Mouse (Mus musculus) thymus, postnatal 14 days (tissue): ENCODE results near the gene Kit.

Experiments used
- DNase-seq: peaks from one replicate; pipeline ENCODE4 v3.0.0; 2021

Gene Kit

DNA sequence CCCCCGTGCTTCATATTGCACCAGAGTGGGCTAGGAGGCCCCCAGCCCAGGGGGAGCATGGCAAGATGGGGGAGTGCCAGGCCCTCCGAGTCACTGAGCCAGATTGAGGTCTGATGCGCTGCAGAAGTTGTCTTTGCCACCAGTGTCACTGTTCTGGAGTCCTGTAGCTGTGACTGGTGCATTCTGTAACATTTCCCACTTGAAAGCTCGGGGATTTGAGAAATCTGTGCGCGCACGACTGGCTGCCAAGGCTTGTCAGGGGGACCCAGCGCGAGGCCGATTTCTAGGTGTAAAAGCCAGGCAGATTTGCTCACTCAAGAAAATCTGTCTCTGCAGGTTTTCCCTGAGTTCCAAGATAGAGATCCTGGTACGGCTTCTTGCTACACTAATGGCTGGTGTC lies 16.9 kb downstream of the Kit start:
- DNase-seq, result no peak

DNA sequence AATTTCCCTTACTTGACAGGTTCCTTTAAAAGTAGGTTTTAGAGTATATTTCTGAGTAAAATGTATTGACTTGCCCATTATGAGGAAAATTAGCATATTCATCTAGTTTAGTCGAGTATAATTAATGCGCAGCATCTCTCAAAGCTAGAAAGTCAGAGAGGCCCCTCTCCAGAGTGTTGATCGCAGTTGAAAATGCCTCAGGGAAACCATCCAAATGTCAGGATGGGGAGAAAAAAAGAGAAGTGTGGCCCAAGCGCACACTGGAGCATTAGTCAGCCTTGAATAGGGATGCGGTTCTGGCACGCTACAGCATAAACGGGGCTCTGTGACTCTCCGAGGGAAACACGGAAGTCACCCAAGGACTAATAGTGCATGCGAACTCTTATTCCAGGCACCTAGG lies 20.6 kb downstream of the Kit start:
- no peak for DNase-seq

DNA sequence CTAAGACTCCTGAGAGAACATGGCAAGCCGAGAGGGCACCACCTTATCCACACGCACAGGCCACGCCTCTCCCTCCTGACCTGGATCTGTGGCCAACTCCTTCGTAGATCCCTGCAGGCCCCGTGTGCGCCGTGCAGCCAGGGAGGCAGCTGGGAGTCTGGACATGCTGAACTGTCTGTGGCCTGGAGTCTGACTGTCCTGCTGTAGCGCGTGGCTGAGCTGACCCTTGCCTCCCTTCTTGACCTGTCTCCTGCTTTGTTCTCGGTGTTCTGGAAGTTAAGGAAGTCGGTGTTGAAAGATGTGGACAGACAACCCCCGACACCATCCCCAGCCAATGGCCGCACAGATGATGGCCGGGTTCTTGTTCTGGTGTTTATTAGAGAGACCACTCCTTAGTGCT lies 21.5 kb downstream of the Kit start:
- no peak for DNase-seq

DNA sequence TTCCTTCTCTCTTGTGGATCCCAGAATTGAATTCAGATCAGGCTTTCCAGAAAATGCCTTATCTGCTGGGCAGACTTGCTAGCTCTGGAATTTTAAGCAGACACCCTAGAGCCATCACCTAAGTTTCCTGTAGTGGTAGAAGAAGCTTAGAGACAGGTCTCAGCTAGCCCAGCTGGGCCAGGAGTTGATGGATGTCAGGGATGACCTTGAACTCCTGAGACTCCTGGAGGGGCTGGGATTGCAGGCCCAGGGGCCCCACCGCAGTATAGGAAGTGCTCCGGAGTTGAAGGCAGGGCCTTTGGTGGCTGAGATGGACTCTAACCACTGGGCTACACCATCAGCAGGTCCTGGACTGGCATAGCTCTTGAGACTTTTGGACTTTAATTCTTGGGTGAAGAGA lies 22.6 kb downstream of the Kit start:
- DNase-seq, result no peak

DNA sequence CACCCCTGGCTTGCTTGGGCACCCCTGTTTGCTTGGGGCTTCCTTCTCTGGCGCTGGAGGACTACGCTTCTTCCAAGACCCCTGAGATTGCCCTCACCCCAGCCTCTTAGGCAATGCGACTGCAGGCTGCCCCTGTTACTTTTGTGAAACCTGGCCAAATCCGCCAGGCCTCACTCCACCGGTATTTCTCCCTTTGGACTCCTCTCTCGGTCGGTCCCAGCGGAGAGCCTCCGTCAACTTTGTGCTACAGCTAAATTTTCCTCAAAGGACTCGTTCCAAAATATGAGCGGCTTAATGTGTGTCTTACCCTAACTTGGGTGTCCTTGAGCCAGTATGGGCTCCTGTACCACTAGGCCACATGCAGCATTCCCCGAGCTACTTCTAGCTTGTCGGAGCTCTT lies 23.8 kb downstream of the Kit start:
- DNase-seq, result no peak

GRCm38 (mm10) chr5:75599991-75600390 lies 25.3 kb downstream of the Kit start:
- no peak for DNase-seq

- DNase-seq, result no peak
These were observed 29.5 kb downstream of the Kit start for GRCm38 (mm10) chr5:75604238-75604637.

DNA sequence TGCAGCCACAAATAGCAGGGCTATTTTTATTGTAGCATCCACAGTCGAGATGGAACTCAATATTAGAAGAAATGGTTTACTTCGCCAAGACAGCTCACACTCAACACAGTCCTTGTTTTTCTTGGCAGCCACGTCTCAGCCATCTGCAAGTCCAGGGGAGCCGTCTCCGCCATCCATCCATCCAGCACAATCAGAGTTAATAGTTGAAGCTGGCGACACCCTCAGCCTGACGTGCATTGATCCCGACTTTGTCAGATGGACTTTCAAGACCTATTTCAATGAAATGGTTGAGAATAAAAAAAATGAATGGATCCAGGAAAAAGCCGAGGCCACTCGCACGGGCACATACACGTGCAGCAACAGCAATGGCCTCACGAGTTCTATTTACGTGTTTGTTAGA lies 32.2 kb downstream of the Kit start:
- no peak for DNase-seq

GRCm38 (mm10) chr5:75607971-75608370 lies 33.3 kb downstream of the Kit start:
- no peak for DNase-seq

DNA sequence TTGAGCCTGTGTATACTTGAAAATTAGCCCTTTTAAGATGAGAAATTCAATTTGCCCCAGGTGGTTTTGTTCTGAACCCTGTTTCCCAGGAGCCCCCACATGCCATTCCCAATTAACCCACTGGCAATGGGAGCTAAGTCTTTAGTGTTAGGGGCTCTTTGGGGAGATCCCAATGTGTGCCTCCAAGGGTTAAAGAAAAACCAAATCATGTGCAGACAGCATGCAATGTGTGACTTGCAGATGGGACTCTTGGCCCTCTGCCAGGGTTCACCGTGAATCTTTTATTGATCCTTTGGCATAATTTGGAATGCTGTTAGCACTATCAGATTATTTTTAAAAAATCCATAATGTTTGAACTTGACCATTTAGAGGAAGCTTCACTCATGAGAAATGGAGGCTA lies 37.7 kb downstream of the Kit start:
- no peak for DNase-seq

DNA sequence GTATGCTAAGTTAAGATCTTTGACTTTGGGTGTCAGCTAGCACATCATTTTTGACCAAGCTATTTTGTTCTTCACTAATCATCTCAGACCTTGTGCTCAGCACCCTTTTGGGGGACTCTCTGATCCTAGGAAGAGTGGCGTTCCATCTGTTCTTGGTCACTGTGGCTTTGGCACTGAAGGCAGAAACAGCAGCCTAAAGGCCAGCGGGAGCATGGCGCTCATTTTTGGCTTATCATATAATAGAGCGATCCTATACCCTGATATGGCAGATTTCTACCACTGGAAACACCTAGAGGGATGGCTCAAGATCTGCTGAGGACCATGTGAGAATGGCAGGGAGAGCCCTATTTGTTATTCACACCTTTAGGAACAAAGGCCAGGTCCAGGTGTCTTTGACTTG lies 38.2 kb downstream of the Kit start:
- no peak for DNase-seq

DNA sequence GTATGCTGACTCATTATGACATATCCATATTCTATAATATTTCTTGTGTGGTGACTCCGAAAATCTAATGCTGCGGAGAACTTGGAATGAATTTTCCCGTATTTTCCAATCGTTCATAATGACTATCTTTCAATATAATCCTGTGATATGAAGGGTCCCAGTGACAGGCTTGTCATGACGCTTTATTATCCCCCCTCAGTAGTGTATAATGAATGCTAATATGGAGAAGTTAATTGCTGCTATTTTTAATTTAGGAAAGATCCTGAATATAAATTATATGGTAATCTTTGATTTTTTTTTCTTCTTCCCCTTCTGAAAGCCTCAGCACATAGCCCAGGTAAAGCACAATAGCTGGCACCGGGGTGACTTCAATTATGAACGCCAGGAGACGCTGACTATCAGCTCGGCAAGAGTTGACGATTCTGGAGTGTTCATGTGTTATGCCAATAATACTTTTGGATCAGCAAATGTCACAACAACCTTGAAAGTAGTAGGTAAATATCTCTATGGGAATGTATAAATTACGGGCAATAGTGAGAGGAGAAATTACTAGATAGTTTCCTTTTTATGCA lies 40.4 kb downstream of the Kit start:
- DNase-seq, result no peak

GRCm38 (mm10) chr5:75615624-75616023 lies 40.9 kb downstream of the Kit start:
- no peak for DNase-seq

GRCm38 (mm10) chr5:75622401-75622800 lies 47.7 kb downstream of the Kit start:
- no peak for DNase-seq

- DNase-seq, result no peak
These were observed 48.3 kb downstream of the Kit start for GRCm38 (mm10) chr5:75623007-75623406.

- no peak for DNase-seq
These were observed 48.8 kb downstream of the Kit start for GRCm38 (mm10) chr5:75623520-75623919.

DNA sequence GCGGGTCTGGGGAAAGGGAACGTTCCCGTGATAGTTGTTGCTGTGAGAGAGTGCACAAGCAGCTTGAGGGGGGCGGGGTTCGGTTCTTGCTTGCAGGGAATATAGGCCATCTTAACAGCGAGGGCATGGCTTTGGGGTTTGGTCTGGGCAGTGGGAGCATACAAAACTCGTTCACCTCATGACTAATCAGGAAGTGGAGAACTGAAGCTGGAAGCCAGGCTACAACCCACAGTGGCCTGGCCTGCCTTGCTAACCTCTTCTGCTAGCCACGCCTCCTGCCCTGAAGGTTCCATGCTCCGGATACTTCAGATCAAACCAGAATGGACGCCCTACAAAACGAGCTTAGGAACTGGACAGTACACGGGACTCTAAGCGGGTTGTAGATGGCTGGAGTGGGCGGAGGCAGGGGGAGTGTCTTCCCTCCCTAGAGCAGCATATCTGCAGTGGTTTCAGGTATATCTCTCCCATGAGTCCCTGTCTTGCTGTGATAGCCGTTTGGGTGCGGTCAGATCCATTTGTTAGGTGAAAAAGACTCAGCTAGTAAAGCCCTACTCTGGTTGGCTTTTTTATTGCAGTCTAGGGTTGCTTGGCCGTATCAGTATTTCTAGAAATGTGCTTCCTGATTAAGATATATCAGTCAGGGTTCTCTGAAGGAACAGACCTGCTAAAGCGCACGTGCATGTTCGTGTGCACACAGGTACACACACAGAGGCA lies 49.4 kb downstream of the Kit start:
- DNase-seq, result no peak

DNA sequence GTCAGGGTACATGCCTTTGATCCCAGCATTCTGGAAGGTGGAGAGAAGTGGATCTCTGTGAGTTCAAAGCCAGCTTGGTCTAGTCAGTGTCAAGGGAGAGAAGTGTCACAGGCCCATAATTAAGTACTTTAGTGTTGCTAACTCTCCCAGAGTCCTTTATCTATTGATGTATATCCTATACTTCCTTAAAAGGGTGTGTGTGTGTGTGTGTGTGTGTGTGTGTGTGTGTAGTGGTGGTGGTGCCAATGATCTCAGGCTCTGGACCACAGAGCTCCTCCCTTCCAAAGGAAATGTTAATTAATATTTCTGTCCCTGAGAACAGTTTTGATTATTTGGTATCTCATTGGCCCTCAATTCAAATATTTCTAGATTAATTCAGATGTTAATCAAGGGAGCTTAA lies 50.3 kb downstream of the Kit start:
- DNase-seq, result no peak

DNA sequence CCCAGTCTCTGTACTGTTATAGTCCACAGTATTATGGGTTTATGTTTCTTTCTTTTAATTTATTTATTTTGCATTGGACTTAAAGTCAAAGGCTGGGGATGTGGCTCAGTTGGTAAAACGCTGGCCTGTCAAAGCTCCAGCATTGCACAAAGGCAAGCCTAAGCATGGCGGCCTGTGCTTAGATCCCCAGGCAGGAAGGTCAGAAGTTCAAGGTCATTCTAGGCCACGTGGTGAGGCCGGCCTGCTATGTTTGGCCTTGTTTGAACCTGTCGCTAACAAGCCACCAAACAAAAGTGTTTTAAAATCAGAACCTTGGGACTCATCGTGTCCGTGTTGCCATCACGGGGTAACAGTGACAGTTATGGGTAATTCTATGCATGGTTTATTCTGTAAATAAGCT lies 51.6 kb downstream of the Kit start:
- DNase-seq, result no peak

DNA sequence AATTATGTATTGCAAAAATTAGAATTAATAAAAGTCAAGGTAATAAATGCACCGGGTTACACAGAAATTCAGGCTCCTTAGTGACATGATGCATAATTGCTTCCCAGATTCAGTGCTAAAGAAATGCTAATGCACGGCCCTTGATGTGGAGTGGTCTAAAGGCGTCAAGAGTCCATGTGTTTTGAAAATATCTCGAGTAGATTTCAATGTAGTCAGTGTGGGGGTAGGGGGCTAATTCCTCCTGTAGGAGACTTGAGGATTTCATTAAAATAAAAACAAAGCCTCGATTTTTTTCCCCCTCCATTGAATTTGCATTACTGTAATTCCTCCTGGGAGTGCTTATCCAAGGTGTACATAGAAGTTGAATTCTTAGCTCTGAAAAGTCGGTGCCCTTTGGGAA lies 52.0 kb downstream of the Kit start:
- DNase-seq, result no peak

GRCm38 (mm10) chr5:75632257-75632656 lies 57.5 kb downstream of the Kit start:
- DNase-seq, result no peak

DNA sequence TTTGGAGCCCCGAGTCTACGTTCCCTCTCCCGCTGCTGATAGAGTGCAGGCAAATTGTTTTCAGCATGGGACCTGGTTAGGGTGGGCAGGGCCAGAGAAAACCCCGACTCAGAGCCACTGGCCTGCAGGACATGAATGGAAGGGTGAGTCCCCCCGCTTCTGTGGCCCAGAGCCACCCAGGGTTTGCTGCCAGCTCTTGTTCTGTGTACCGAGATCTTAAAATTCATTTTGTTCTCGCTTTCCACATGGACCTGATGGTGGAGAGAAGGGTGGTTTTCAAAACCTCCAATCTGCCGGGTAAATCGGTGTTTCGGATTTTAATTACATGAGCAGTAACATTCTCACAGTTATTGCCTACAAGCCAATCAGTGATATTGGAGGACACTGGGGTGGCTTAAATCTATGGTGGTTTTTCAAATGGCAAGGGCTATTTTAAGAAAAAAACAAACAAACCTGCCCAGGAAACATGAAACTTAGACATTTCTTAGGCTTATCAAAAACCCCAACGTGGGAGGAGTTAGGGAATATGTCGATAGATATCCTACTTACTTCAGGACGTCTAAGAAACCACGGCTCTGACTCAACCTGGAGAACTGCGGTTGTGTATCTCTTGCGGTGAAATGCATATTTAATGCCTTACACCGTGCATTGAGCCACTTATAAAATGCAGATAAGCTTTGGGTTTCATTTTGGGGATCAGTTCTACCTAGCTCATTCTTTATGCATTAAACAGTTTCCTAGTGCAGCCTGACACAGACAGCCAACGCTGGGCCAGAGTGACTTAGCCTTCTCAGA lies 58.3 kb downstream of the Kit start:
- DNase-seq, result no peak

DNA sequence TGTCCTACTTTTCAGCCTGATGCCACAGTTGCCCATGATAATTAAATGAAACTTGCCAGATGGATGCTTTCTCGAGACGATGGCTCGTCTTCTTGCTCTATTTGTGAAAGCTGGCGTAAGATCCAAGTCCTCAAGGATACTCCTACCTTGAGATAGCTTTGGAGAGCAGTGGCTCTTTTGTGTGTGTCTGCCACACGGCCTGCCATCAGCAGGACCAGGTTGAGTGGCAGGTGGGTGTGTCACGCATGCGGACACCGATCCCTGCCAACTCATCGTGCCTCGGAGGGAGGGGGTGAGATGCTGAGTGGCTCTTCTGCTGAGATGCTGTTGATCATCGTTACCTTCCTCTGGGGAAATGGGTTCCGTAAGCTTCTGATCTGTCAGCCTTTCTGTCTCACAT lies 60.7 kb downstream of the Kit start:
- no peak for DNase-seq

DNA sequence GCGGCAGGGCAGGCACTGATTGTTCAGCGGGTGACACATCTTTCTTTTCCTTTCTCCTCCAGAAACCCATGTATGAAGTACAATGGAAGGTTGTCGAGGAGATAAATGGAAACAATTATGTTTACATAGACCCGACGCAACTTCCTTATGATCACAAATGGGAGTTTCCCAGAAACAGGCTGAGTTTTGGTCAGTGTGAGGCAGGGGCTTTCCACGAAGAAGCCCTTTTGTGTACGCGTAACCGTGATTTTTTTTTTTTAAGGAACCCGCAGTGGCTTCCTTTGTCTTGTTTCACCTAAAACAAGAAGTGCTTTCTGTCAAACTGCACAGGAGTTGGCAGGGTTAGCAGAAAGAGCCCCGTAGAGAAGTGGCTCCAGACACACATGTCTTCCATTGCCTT lies 65.9 kb downstream of the Kit start:
- DNase-seq, result no peak
